Mouse (Mus musculus) liver, embryonic 14.5 days (tissue): ENCODE data around the gene Pip5k1c.
A peak's percentile ranks its signal among the peaks of the same experiment; 100 is the strongest.

ENCODE experiments used
- CTCF ChIP-seq: IDR thresholded peaks from 2 replicates; pipeline ENCODE4 v1.5.1; 2016; ENCODE audit warnings: antibody characterized with exemption, low read depth, control low read depth
- EP300 ChIP-seq: IDR thresholded peaks from 2 replicates; pipeline ENCODE4 v1.6.1; 2016; ENCODE audit warnings: antibody characterized with exemption, low read depth

- TF ChIP-seq EP300 (no peak), CTCF (peak; percentile 98)
These were observed 48.2 kb upstream of the Pip5k1c start for GRCm38 (mm10) chr10:81244595-81244994.
